Mouse (Mus musculus) liver, adult 2 months (tissue): ENCODE data around the gene Afdn. TPM values are rescaled to one million over a fixed set of nuclear protein-coding genes. Genes with fewer than 3 reads are reported as not detected.

Source experiments
- DNase-seq: peaks from one replicate; pipeline ENCODE4 v3.0.0-alpha.2; 2011; ENCODE audit warnings: low read depth, low spot score; ENCODE audit errors: extremely low read depth
- H3K27ac ChIP-seq: fragments of 200-500 bp; replicated peaks from 2 replicates; pipeline ENCODE4 v1.5.1; 2012; ENCODE audit warnings: low read depth, mild to moderate bottlenecking, control low read depth, inconsistent platforms, low read length; ENCODE audit not compliant: insufficient read depth
- H3K27me3 ChIP-seq: fragments of 200-500 bp; 2 replicates; pipeline ENCODE4 v1.6.1; 2012; ENCODE audit warnings: mild to moderate bottlenecking, moderate library complexity, low read length, inconsistent platforms; ENCODE audit not compliant: control insufficient read depth, insufficient read depth
- H3K36me3 ChIP-seq: fragments of 200-500 bp; 2 replicates; pipeline ENCODE4 v1.6.1; 2012; ENCODE audit warnings: low read length, inconsistent platforms; ENCODE audit not compliant: control insufficient read depth, insufficient read depth
- H3K4me1 ChIP-seq: fragments of 200-500 bp; 2 replicates; pipeline ENCODE4 v1.6.1; 2011; ENCODE audit warnings: low read length; ENCODE audit not compliant: control insufficient read depth, insufficient read depth
- H3K4me3 ChIP-seq: fragments of 200-500 bp; 2 replicates; pipeline ENCODE4 v1.5.1; 2011; ENCODE audit warnings: low read depth, mild to moderate bottlenecking, control low read depth, low read length, moderate library complexity; ENCODE audit not compliant: insufficient read depth
- H3K79me2 ChIP-seq: fragments of 200-500 bp; 2 replicates; pipeline ENCODE4 v1.6.1; 2012; ENCODE audit warnings: inconsistent platforms, mild to moderate bottlenecking, low read length, moderate library complexity; ENCODE audit not compliant: control insufficient read depth, insufficient read depth
- H3K9ac ChIP-seq: fragments of 200-500 bp; 2 replicates; pipeline ENCODE4 v1.6.1; 2012; ENCODE audit warnings: low read depth, mild to moderate bottlenecking, control low read depth, inconsistent platforms, low read length
- CTCF ChIP-seq: fragments of 200-500 bp; IDR thresholded peaks from 2 replicates; pipeline ENCODE4 v1.5.1; 2011; ENCODE audit warnings: low read depth, low read length, control low read depth
- POLR2A ChIP-seq: fragments of 200-500 bp; IDR thresholded peaks from 2 replicates; pipeline ENCODE4 v1.6.1; 2011; ENCODE audit warnings: low read length, control low read depth; ENCODE audit not compliant: insufficient read depth; ENCODE audit errors: extremely low read depth
- WGBS: fragments of 180-500 bp; shearing (Covaris S2); methylation state at CpG from one replicate; pipeline ENCODE4 v1.1.7; 2018; 5-methylcytosine and 5-hydroxymethylcytosine counted together
- polyA plus RNA-seq: library from polyadenylated mRNA; depleted of rRNA; stranded (reverse); fragments of >200 nt; gene quantifications from 2 replicates; pipeline ENCODE4 v1.2.3, GENCODE M21; 2012; rRNA removed
- total RNA-seq: library from RNA; depleted of rRNA; stranded (reverse); fragments of >200 nt; gene quantifications from 2 replicates; pipeline ENCODE4 v1.2.3, GENCODE M21; 2014; rRNA removed

Gene Afdn
- total RNA-seq = 40.9 and 41.3 TPM in 2 replicates
- 13.4 and 15.9 TPM in 2 replicates for polyA plus RNA-seq

GRCm38 (mm10) chr17:13759853-13760627, at the start of gene Afdn:
Gene Afdn (plus strand): TSS chr17:13760539.
- 14% methylated on average over 108 of the region's 108 CpGs for WGBS
- no peak for TF ChIP-seq CTCF
- peak; percentile 45; the same call in 1 of the 2 replicates for TF ChIP-seq POLR2A
- peaks cover 10% of the 10 kb centered on the region for H3K79me2 ChIP-seq
- no peaks in the 10 kb centered on the region for H3K27me3 ChIP-seq
- peak within 1 kb of the TSS; percentile 85 for H3K27ac ChIP-seq
- H3K36me3 ChIP-seq = no peaks in the 10 kb centered on the region
- peak within 1 kb of the TSS; percentile 92 for H3K4me3 ChIP-seq
- DNase-seq = peak; percentile 72
- peaks cover 6% of the 10 kb centered on the region for H3K4me1 ChIP-seq
- H3K9ac ChIP-seq = peak within 1 kb of the TSS; percentile 98

GRCm38 (mm10) chr17:13711173-13711572, 49.2 kb upstream of the Afdn start:
- H3K27me3 ChIP-seq = no peaks in the 10 kb centered on the region
- H3K79me2 ChIP-seq = no peaks in the 10 kb centered on the region
- WGBS = 46% methylated on average over 5 of the region's 5 CpGs
- no peaks in the 10 kb centered on the region for H3K36me3 ChIP-seq
- TF ChIP-seq CTCF (no peak), POLR2A (no peak)
- peak; percentile 38 for DNase-seq
- no peak overlapping the region for H3K27ac ChIP-seq
- no peak overlapping the region for H3K4me3 ChIP-seq
- H3K9ac ChIP-seq = no peak overlapping the region
- H3K4me1 ChIP-seq = 0 out of 2 replicates have a peak, but pooled peaks cover 2% of the 10 kb centered on the region

GRCm38 (mm10) chr17:13712116-13712515, 48.2 kb upstream of the Afdn start:
- Histone ChIP-seq H3K4me1 (0 out of 2 replicates have a peak, but pooled peaks cover 3% of the 10 kb centered on the region), H3K4me3 (no peak overlapping the region), H3K27ac (no peak overlapping the region), H3K79me2 (no peaks in the 10 kb centered on the region), H3K36me3 (no peaks in the 10 kb centered on the region), H3K9ac (no peak overlapping the region), H3K27me3 (no peaks in the 10 kb centered on the region)
- no peak for DNase-seq
- WGBS = 89% methylated on average over 6 of the region's 6 CpGs
- TF ChIP-seq POLR2A (no peak), CTCF (no peak)

GRCm38 (mm10) chr17:13712518-13712917, 47.8 kb upstream of the Afdn start:
- H3K9ac ChIP-seq = no peak overlapping the region
- DNase-seq = no peak
- no peak overlapping the region for H3K4me3 ChIP-seq
- TF ChIP-seq CTCF = no peak
- no peak for TF ChIP-seq POLR2A
- H3K36me3 ChIP-seq = no peaks in the 10 kb centered on the region
- WGBS = 97% methylated on average over 3 of the region's 3 CpGs
- H3K27me3 ChIP-seq = no peaks in the 10 kb centered on the region
- no peak overlapping the region for H3K27ac ChIP-seq
- H3K4me1 ChIP-seq = 0 out of 2 replicates have a peak, but pooled peaks cover 3% of the 10 kb centered on the region
- H3K79me2 ChIP-seq = no peaks in the 10 kb centered on the region

- H3K9ac ChIP-seq = no peak overlapping the region
- no peaks in the 10 kb centered on the region for H3K79me2 ChIP-seq
- WGBS = 89% methylated on average over 4 of the region's 4 CpGs
- no peaks in the 10 kb centered on the region for H3K36me3 ChIP-seq
- no peak overlapping the region for H3K4me3 ChIP-seq
- no peaks in the 10 kb centered on the region for H3K27me3 ChIP-seq
- no peak for TF ChIP-seq CTCF
- no peak for TF ChIP-seq POLR2A
- H3K27ac ChIP-seq = no peak overlapping the region
- no peak for DNase-seq
- 0 out of 2 replicates have a peak, but pooled peaks cover 3% of the 10 kb centered on the region for H3K4me1 ChIP-seq
Measured at GRCm38 (mm10) chr17:13714128-13714527, 46.2 kb upstream of the Afdn start.

- DNase-seq = no peak
- Histone ChIP-seq H3K27me3 (no peaks in the 10 kb centered on the region), H3K4me1 (0 out of 2 replicates have a peak, but pooled peaks cover 3% of the 10 kb centered on the region), H3K9ac (no peak overlapping the region), H3K36me3 (no peaks in the 10 kb centered on the region), H3K79me2 (no peaks in the 10 kb centered on the region), H3K27ac (no peak overlapping the region), H3K4me3 (no peak overlapping the region)
- WGBS = 46% methylated on average over 4 of the region's 4 CpGs
- no peak for TF ChIP-seq POLR2A
- TF ChIP-seq CTCF = no peak
Measured at GRCm38 (mm10) chr17:13714654-13715053, 45.7 kb upstream of the Afdn start.
